8 mouse cellular contexts compared by ENCODE assay signal in genomic region chr5:35908626-35909443, GRCm38 (mm10). TPM values are rescaled to one million over a fixed set of nuclear protein-coding genes. Genes with fewer than 3 reads are reported as not detected.
DNase-seq lines count a peak whose midpoint lies in the region; ATAC-seq and TF ChIP-seq lines count a peak whose summit lies in the region.

No protein-coding gene starts in this region.

- peak overlapping the region; percentile 80 for H3K27ac ChIP-seq in layer of hippocampus, adult 2 months
- H3K27ac ChIP-seq in forebrain, embryonic 16.5 days (ENCODE audit: low read length), result peak overlapping the region; percentile 62
- peak overlapping the region; percentile 84 for H3K27ac ChIP-seq in midbrain, embryonic 12.5 days (replicated peaks)

- 72% methylated on average over 13 of the region's 13 CpGs for WGBS in forebrain, embryonic 16.5 days
- WGBS in midbrain, embryonic 12.5 days, result 80% methylated on average over 13 of the region's 13 CpGs

- H3K9ac ChIP-seq in forebrain, embryonic 16.5 days (replicated peaks; ENCODE audit: low read depth, low read length), result no peak overlapping the region
- H3K9ac ChIP-seq in midbrain, embryonic 12.5 days (replicated peaks), result 0 out of 2 replicates have a peak overlapping the region, but pooled peaks have one; percentile 8

- TF ChIP-seq CTCF in layer of hippocampus, adult 2 months (conservative IDR thresholded peaks at IDR 0.05), result no peak

- ATAC-seq in forebrain, embryonic 16.5 days, result 0 out of 2 replicates have a peak, but pooled peaks have one; percentile 10
- ATAC-seq in midbrain, embryonic 12.5 days (ENCODE audit: low FRiP score, low read depth), result no peak

- no peaks in the 10 kb centered on the region for H3K27me3 ChIP-seq in forebrain, embryonic 16.5 days (replicated peaks; ENCODE audit: control insufficient read depth, insufficient read depth, low read length)
- no peaks in the 10 kb centered on the region for H3K27me3 ChIP-seq in midbrain, embryonic 12.5 days

- no peak for DNase-seq in layer of hippocampus, adult 2 months (ENCODE audit: low spot score in 2 of 2)
- DNase-seq in layer of hippocampus, adult 8-10 months (ENCODE audit: low spot score in 2 of 2), result no peak
- peak; percentile 46 for DNase-seq in kidney, adult 18-20 months
- no peak for DNase-seq in spleen, adult 18-20 months
- no peak for DNase-seq in retina, embryonic 14.5 days (ENCODE audit: low spot score)
- DNase-seq in layer of hippocampus, postnatal 25 days (ENCODE audit: extremely low spot score in 1 of 2, low spot score in 1 of 2), result no peak

- H3K4me2 ChIP-seq in forebrain, embryonic 16.5 days (ENCODE audit: low read length), result no peak overlapping the region
- peak overlapping the region; percentile 27; the same call in 1 of the 2 replicates for H3K4me2 ChIP-seq in midbrain, embryonic 12.5 days (replicated peaks)

- peaks cover 38% of the 10 kb centered on the region for H3K4me1 ChIP-seq in forebrain, embryonic 16.5 days (replicated peaks; ENCODE audit: control insufficient read depth, insufficient read depth, low read length)
- H3K4me1 ChIP-seq in midbrain, embryonic 12.5 days, result peaks cover 55% of the 10 kb centered on the region

- no peaks in the 10 kb centered on the region for H3K36me3 ChIP-seq in forebrain, embryonic 16.5 days (ENCODE audit: control insufficient read depth, insufficient read depth)
- H3K36me3 ChIP-seq in midbrain, embryonic 12.5 days, result 0 out of 2 replicates have a peak, but pooled peaks cover 3% of the 10 kb centered on the region

- no peak overlapping the region; the same call in 1 of the 2 replicates for H3K4me3 ChIP-seq in layer of hippocampus, adult 2 months
- H3K4me3 ChIP-seq in forebrain, embryonic 16.5 days (replicated peaks; ENCODE audit: low read length), result no peak overlapping the region
- no peak overlapping the region for H3K4me3 ChIP-seq in midbrain, embryonic 12.5 days

- no peaks in the 10 kb centered on the region for H3K9me3 ChIP-seq in forebrain, embryonic 16.5 days (ENCODE audit: control insufficient read depth, low read length)
- H3K9me3 ChIP-seq in midbrain, embryonic 12.5 days, result no peaks in the 10 kb centered on the region

RNA-seq across cellular contexts. Expression of gene Afap1, which starts 15.7 kb away (rescaled TPM):
- 10 to 100 TPM; 25.9 to 30.4 TPM for total RNA-seq in layer of hippocampus, adult 2 months (2021)
- total RNA-seq in layer of hippocampus, adult 8-10 months (2022), result 10 to 100 TPM; 26.1 to 37.1 (median 28.7) TPM
- polyA plus RNA-seq in forebrain, embryonic 16.5 days (2015; fragmentation: Nextera tagmentation; extraction: Ambion mirVana), result 64.1 and 64.7 TPM in 2 replicates
- 60.7 and 64.6 TPM in 2 replicates for polyA plus RNA-seq in midbrain, embryonic 12.5 days (2016; fragmentation: Nextera tagmentation; extraction: Ambion mirVana)
- total RNA-seq in layer of hippocampus, postnatal 25 days (2021), result 10 to 100 TPM; 24.4 to 39.0 TPM
